Mouse (Mus musculus) liver, embryonic 14.5 days (tissue): ENCODE results near the gene Ssrp1.

Experiments used
- CTCF ChIP-seq: IDR thresholded peaks from 2 replicates; pipeline ENCODE4 v1.5.1; 2016; ENCODE audit warnings: antibody characterized with exemption, low read depth, control low read depth
- EP300 ChIP-seq: IDR thresholded peaks from 2 replicates; pipeline ENCODE4 v1.6.1; 2016; ENCODE audit warnings: antibody characterized with exemption, low read depth

- no peak for TF ChIP-seq CTCF
- TF ChIP-seq EP300, result no peak
Observed at GRCm38 (mm10) chr2:85088716-85089646, 51.9 kb downstream of the Ssrp1 start.
